Mouse (Mus musculus) embryonic facial prominence, embryonic 14.5 days (tissue): ENCODE results near the gene Olfr141. TPM values are rescaled to one million over a fixed set of nuclear protein-coding genes. Genes with fewer than 3 reads are reported as not detected.

ENCODE experiments used
- ATAC-seq: fragments of 200-750 bp; cut with Nextera tagmentation; 2 replicates; pipeline ENCODE4 v1.8.0; 2017; ENCODE audit warnings: low read depth, moderate number of reproducible peaks, moderate TSS enrichment
- DNase-seq: peaks from one replicate; pipeline ENCODE4 v3.0.0-alpha.2; 2015; ENCODE audit warnings: low spot score
- H3K27ac ChIP-seq: fragments of 300-500 bp; sonication (generic); replicated peaks from 2 replicates; pipeline ENCODE4 v1.5.1; 2014; ENCODE audit warnings: low read depth, mild to moderate bottlenecking, low read length, moderate library complexity
- H3K27me3 ChIP-seq: fragments of 300-500 bp; sonication (generic); replicated peaks from 2 replicates; pipeline ENCODE4 v1.6.1; 2014; ENCODE audit warnings: low read length; ENCODE audit not compliant: control insufficient read depth, insufficient read depth
- H3K36me3 ChIP-seq: fragments of 300-500 bp; sonication (generic); 2 replicates; pipeline ENCODE4 v1.6.1; 2014; ENCODE audit warnings: low read length, mixed read lengths; ENCODE audit not compliant: control insufficient read depth, insufficient read depth
- H3K4me1 ChIP-seq: fragments of 300-500 bp; sonication (generic); 2 replicates; pipeline ENCODE4 v1.6.1; 2014; ENCODE audit warnings: antibody characterized with exemption, low read length; ENCODE audit not compliant: control insufficient read depth, insufficient read depth
- H3K4me2 ChIP-seq: fragments of 300-500 bp; sonication (generic); 2 replicates; pipeline ENCODE4 v1.6.1; 2014; ENCODE audit warnings: low read depth, mild to moderate bottlenecking, low read length, moderate library complexity, mixed read lengths
- H3K4me3 ChIP-seq: fragments of 300-500 bp; sonication (generic); 2 replicates; pipeline ENCODE4 v1.5.1; 2014; ENCODE audit warnings: low read depth, mild to moderate bottlenecking, low read length
- H3K9ac ChIP-seq: fragments of 300-500 bp; sonication (generic); 2 replicates; pipeline ENCODE4 v1.6.1; 2014; ENCODE audit warnings: low read depth, mild to moderate bottlenecking, low read length, moderate library complexity, mixed read lengths
- H3K9me3 ChIP-seq: fragments of 300-500 bp; sonication (generic); 2 replicates; pipeline ENCODE4 v1.6.1; 2016; ENCODE audit warnings: low read length; ENCODE audit not compliant: control insufficient read depth
- WGBS: fragments of 180-500 bp; shearing (Covaris S2); extraction: QIAGEN DNeasy Blood & Tissue Kit; methylation state at CpG from one replicate; pipeline ENCODE4 v1.1.7; 2014; 5-methylcytosine and 5-hydroxymethylcytosine counted together
- polyA plus RNA-seq: library from polyadenylated mRNA; unstranded; fragments of >200 nt; fragmentation: Nextera tagmentation; extraction: Ambion mirVana; gene quantifications from 2 replicates; pipeline ENCODE4 v1.2.1, GENCODE M21; 2014

Gene Olfr141
- polyA plus RNA-seq: not detected in 2 replicates

DNA sequence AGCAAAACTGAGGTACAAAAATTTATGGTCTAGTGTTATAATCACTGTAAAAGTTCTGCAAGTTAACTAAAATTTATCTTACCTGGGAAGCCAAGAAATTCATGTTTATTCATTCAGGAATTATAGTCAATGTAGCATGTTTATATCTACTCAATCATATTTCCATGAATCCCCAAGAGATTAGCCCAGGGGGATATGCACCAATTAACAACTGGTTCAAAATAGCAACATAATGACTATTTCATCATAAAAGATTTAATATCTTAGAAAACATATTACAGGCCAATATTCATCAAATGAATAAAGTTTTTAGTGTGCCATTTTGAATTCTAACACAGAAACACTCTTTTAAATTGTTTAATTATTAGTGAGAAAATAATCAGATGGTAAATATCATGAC lies at the start of gene Olfr141:
Gene Olfr141 (minus strand): TSS at position 101 of the 400 bp plus-strand sequence.
- Histone ChIP-seq H3K27ac (no peak within 1 kb of the TSS), H3K4me1 (no peaks in the 10 kb centered on the region), H3K36me3 (no peaks in the 10 kb centered on the region), H3K4me3 (no peak within 1 kb of the TSS), H3K27me3 (no peaks in the 10 kb centered on the region), H3K9ac (no peak within 1 kb of the TSS), H3K4me2 (no peak within 1 kb of the TSS), H3K9me3 (no peaks in the 10 kb centered on the region)
- ATAC-seq (no peak), DNase-seq (no peak)

DNA sequence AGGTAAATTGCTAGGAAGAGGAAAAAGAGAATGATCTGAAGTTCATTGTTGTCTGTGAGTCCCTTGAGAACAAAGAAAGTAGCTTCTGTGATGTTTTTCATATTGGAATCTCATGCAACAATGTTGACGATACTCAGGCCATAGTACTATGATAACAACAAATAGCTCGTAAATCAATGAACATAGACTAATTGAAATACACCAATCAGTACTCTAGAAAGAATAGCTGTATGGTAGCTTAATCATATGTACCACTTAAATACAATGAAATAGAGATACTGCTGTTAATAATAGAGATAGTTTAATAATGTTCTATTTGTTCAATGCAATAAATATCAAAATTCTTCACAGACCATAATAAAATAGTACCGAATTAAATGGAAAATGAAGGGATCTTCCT lies 41.8 kb upstream of the Olfr141 start, which contains the start of gene Olfr1095:
Gene Olfr1095 (minus strand): TSS at position 101 of the 400 bp plus-strand sequence.
- ATAC-seq: no peak
- Histone ChIP-seq H3K4me3 (no peak within 1 kb of the TSS), H3K4me2 (no peak within 1 kb of the TSS), H3K9me3 (no peaks in the 10 kb centered on the region), H3K27ac (no peak within 1 kb of the TSS), H3K36me3 (no peaks in the 10 kb centered on the region), H3K27me3 (no peaks in the 10 kb centered on the region), H3K9ac (no peak within 1 kb of the TSS), H3K4me1 (no peaks in the 10 kb centered on the region)
- DNase-seq: no peak
- 89% methylated on average over 3 of the region's 3 CpGs for WGBS

DNA sequence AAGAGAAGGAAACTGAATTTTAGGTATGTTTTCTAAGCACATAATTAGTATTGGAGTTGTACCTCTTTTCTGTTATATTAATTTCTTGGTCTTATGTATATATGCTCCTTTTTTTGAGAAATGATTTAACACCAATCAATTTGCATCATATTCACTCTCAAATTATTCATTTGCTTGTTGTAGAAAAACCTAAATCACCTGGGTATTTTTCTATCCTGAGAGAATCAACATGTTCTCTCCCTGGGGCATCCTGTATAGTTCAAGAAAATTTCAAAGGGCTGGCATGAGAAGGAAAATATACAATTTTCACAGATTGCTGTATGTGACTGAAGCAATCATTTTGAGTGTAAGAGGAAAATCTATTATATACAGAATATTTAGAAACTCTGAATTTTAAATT lies 14.5 kb upstream of the Olfr141 start, which contains the start of gene Olfr1094:
Gene Olfr1094 (plus strand): TSS at position 301 of the 400 bp plus-strand sequence.
- DNase-seq (no peak), ATAC-seq (no peak)
- Histone ChIP-seq H3K27me3 (no peaks in the 10 kb centered on the region), H3K4me3 (no peak within 1 kb of the TSS), H3K27ac (no peak within 1 kb of the TSS), H3K9ac (no peak within 1 kb of the TSS), H3K36me3 (no peaks in the 10 kb centered on the region), H3K9me3 (0 out of 2 replicates have a peak, but pooled peaks cover 4% of the 10 kb centered on the region), H3K4me2 (no peak within 1 kb of the TSS), H3K4me1 (no peaks in the 10 kb centered on the region)

DNA sequence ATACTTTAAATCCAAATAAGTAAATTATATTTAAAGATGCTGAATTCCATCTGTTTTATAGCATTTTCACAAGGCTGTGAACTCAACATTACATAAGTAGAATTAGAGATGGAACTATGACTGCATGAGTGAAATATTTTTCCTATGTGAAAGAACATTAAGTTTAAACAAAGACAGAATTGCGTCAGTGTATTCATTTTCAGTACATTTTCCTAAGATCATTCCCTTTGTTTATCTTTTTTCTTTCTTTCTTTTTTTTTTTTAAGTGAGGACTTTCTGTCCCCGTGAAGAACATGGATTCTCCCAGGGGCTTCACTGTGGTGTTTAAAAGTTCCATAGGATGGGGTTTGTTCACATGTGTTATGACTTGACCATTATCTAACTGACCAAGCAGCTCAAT lies 27.6 kb downstream of the Olfr141 start, which contains the start of gene Olfr1093:
Gene Olfr1093 (plus strand): TSS at position 301 of the 400 bp plus-strand sequence.
- ATAC-seq (no peak), DNase-seq (no peak)
- 77% methylated on average over 2 of the region's 2 CpGs for WGBS
- H3K9ac ChIP-seq: no peak within 1 kb of the TSS
- no peak within 1 kb of the TSS for H3K4me2 ChIP-seq
- H3K9me3 ChIP-seq: no peaks in the 10 kb centered on the region
- no peaks in the 10 kb centered on the region for H3K27me3 ChIP-seq
- H3K27ac ChIP-seq: no peak within 1 kb of the TSS
- H3K4me3 ChIP-seq: no peak within 1 kb of the TSS
- no peaks in the 10 kb centered on the region for H3K4me1 ChIP-seq
- H3K36me3 ChIP-seq: no peaks in the 10 kb centered on the region

DNA sequence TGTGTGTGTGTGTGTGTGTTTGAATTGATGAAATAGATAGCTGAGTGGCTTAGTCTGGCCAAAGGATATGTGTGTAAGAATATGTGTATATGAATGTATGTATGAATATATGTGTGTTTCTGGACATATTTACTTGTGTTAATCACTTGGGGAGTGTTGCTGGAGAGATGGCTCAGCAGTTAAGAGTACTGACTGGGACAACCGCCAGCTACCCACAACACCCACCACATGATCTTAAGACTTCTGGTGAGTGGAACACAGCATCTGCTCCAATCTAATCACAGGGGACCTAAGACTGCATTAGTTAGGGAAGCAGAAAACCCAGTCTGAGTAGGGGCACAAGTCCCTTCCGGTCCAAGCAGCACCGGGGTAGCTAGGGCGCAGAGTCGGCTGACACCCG lies 48.8 kb downstream of the Olfr141 start:
- no peak overlapping the region for H3K4me2 ChIP-seq
- H3K4me3 ChIP-seq: no peak overlapping the region
- no peaks in the 10 kb centered on the region for H3K4me1 ChIP-seq
- WGBS: 95% methylated on average over 6 of the region's 6 CpGs
- H3K9me3 ChIP-seq: no peaks in the 10 kb centered on the region
- H3K36me3 ChIP-seq: no peaks in the 10 kb centered on the region
- DNase-seq (no peak), ATAC-seq (no peak)
- no peak overlapping the region for H3K27ac ChIP-seq
- H3K9ac ChIP-seq: no peak overlapping the region
- no peaks in the 10 kb centered on the region for H3K27me3 ChIP-seq

DNA sequence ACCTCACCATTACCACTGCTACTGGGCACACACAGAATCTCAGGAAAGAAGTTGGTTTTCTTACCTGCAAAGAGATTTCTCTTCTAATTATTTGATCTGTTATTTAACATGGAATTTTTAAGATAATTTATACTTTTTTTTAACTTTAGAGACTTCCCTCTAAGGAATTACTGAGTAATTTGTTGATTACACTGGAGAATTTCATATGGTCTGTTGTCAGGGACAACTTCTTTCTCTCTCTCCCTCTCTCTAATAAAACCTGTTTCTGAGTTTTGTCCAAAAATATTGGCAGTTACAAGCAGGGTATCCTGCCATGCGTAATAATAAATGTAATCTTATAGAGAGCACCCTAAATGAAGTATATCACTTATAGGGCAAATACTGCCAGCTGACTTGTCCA lies 50.9 kb downstream of the Olfr141 start, which contains the start of gene Olfr1090:
Gene Olfr1090 (minus strand): TSS at position 101 of the 400 bp plus-strand sequence.
- Histone ChIP-seq H3K36me3 (no peaks in the 10 kb centered on the region), H3K9ac (no peak within 1 kb of the TSS), H3K4me3 (no peak within 1 kb of the TSS), H3K9me3 (no peaks in the 10 kb centered on the region), H3K4me1 (no peaks in the 10 kb centered on the region), H3K27me3 (no peaks in the 10 kb centered on the region), H3K27ac (no peak within 1 kb of the TSS), H3K4me2 (no peak within 1 kb of the TSS)
- 89% methylated on average over 1 of the region's 1 CpGs for WGBS
- DNase-seq (no peak), ATAC-seq (no peak)

Other genes with a start within 250 kb of the Olfr141 start
- gene Olfr1082, start 211.1 kb downstream of the Olfr141 start, polyA plus RNA-seq: not detected in 2 replicates
- gene Olfr1084, start 170.3 kb downstream of the Olfr141 start, polyA plus RNA-seq: not detected in 2 replicates
- gene Olfr1085, start 148.0 kb downstream of the Olfr141 start, polyA plus RNA-seq: not detected in 2 replicates
- gene Olfr1086, start 129.9 kb downstream of the Olfr141 start, polyA plus RNA-seq: not detected in 2 replicates
- gene Olfr1087, start 111.6 kb downstream of the Olfr141 start, polyA plus RNA-seq: not detected in 2 replicates
- gene Olfr1089, start 76.3 kb downstream of the Olfr141 start, polyA plus RNA-seq: not detected in 2 replicates
- gene Olfr1090, start 51.0 kb downstream of the Olfr141 start, polyA plus RNA-seq: not detected in 2 replicates
- not detected in 2 replicates for gene Olfr1093, start 27.5 kb downstream of the Olfr141 start, polyA plus RNA-seq
- gene Olfr1094, start 14.6 kb upstream of the Olfr141 start, polyA plus RNA-seq: not detected in 2 replicates
- gene Olfr1095, start 41.7 kb upstream of the Olfr141 start, polyA plus RNA-seq: not detected in 2 replicates
- gene Gm13723, start 64.8 kb upstream of the Olfr141 start, polyA plus RNA-seq: not detected in 2 replicates
- gene Olfr1097, start 82.2 kb upstream of the Olfr141 start, polyA plus RNA-seq: 0.05 TPM in 1 of 2 replicates, not detected in the other
- gene Olfr1098, start 114.5 kb upstream of the Olfr141 start, polyA plus RNA-seq: 0.06 TPM in 1 of 2 replicates, not detected in the other
- not detected in 2 replicates for gene Olfr1099, start 150.7 kb upstream of the Olfr141 start, polyA plus RNA-seq
- gene Olfr1100, start 169.9 kb upstream of the Olfr141 start, polyA plus RNA-seq: not detected in 2 replicates
- gene Olfr1101, start 181.2 kb upstream of the Olfr141 start, polyA plus RNA-seq: not detected in 2 replicates
- gene Olfr1102, start 188.4 kb upstream of the Olfr141 start, polyA plus RNA-seq: not detected in 2 replicates
- 0.24 TPM in 1 of 2 replicates, not detected in the other for gene Olfr1104, start 217.1 kb upstream of the Olfr141 start, polyA plus RNA-seq
- gene Olfr1105, start 226.5 kb upstream of the Olfr141 start, polyA plus RNA-seq: 0.18 TPM in 1 of 2 replicates, not detected in the other
- not detected in 2 replicates for gene Olfr1106, start 242.3 kb upstream of the Olfr141 start, polyA plus RNA-seq